Mouse (Mus musculus) ES-Bruce4 (cell line): ENCODE measurements around the gene Col9a1. TPM values are rescaled to one million over a fixed set of nuclear protein-coding genes. Genes with fewer than 3 reads are reported as not detected.

Experiments used
- H3K27ac ChIP-seq: 2 replicates; pipeline ENCODE4 v1.5.1; 2012; ENCODE audit warnings: low read length, inconsistent platforms; ENCODE audit not compliant: insufficient read depth
- H3K27me3 ChIP-seq: 2 replicates; pipeline ENCODE4 v1.6.1; 2012; ENCODE audit warnings: mild to moderate bottlenecking, low read length, inconsistent platforms; ENCODE audit not compliant: control insufficient read depth, poor library complexity, insufficient read depth, severe bottlenecking
- H3K36me3 ChIP-seq: 2 replicates; pipeline ENCODE4 v1.6.1; 2012; ENCODE audit warnings: inconsistent platforms, mild to moderate bottlenecking, low read length, moderate library complexity; ENCODE audit not compliant: control insufficient read depth, poor library complexity, insufficient read depth, severe bottlenecking
- H3K4me1 ChIP-seq: one replicate; pipeline ENCODE4 v1.8.1; 2011; ENCODE audit warnings: low read length; ENCODE audit not compliant: control insufficient read depth, insufficient read depth
- H3K4me3 ChIP-seq: 2 replicates; pipeline ENCODE4 v1.5.1; 2011; ENCODE audit warnings: low read depth, mild to moderate bottlenecking, low read length
- H3K9ac ChIP-seq: 2 replicates; pipeline ENCODE4 v1.6.1; 2012; ENCODE audit warnings: low read depth, mild to moderate bottlenecking, inconsistent platforms; ENCODE audit not compliant: poor library complexity, severe bottlenecking
- H3K9me3 ChIP-seq: replicated peaks from 2 replicates; pipeline ENCODE4 v1.6.1; 2012; ENCODE audit warnings: mild to moderate bottlenecking, low read length, inconsistent platforms; ENCODE audit not compliant: control insufficient read depth, poor library complexity, insufficient read depth, severe bottlenecking
- CTCF ChIP-seq: IDR thresholded peaks from one replicate; pipeline ENCODE4 v1.8.1; 2011; ENCODE audit warnings: low read depth, low read length
- EP300 ChIP-seq: IDR thresholded peaks from 2 replicates; pipeline ENCODE4 v1.6.1; 2011; ENCODE audit warnings: low read depth, low read length; ENCODE audit not compliant: insufficient read depth
- POLR2A ChIP-seq: IDR thresholded peaks from one replicate; pipeline ENCODE4 v1.8.1; 2011; ENCODE audit warnings: low read length; ENCODE audit not compliant: insufficient read depth
- polyA plus RNA-seq: library from polyadenylated mRNA; stranded (reverse); fragments of >200 nt; gene quantifications from 2 replicates; pipeline ENCODE4 v1.2.4, GENCODE M21; 2011; ENCODE audit warnings: low read depth; ENCODE audit not compliant: missing spikeins, insufficient read depth, insufficient read length

Col9a1 gene
- polyA plus RNA-seq, 1 experiment: not detected

DNA sequence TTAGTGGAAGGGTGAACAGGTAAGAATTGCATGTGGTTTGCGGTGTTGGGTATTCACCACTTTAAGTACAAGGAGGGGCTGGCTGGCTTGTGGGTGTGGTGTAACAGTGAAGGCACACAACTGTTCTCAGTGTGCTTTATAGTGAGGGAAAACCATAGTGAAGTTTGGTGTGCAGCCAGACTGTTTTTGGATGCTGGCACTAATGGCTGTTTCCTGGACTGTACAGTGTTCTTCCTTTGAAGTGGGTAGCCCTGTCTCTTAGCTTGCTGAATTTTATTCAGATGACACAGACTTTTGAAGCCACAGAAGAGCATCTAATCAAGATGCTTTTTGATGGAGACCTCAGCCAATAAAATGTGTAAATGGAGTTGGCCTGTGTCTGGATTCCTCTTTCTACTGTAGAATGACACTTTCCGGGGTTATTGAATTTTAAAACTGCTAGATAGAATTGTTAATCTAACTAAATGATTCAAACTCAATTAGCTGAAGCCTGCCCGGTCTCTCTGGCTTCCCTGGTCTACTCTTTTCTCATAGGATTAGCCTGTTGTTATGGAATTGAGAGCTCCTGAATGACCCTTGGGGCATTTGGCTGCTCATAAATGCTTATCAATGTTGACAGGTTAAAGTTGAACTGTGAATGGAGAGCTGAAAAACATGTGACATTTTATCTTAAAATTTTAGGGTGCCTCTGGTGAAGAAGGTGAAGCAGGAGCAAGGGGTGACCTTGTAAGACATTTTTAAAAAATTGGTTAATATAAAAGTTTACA lies 54.3 kb downstream of the Col9a1 start:
- H3K9me3 ChIP-seq: no peaks in the 10 kb centered on the region
- H3K4me1 ChIP-seq: no peaks in the 10 kb centered on the region
- H3K9ac ChIP-seq: no peak overlapping the region
- TF ChIP-seq EP300: no peak
- no peak for TF ChIP-seq CTCF
- no peak for TF ChIP-seq POLR2A
- no peaks in the 10 kb centered on the region for H3K36me3 ChIP-seq
- H3K4me3 ChIP-seq: no peak overlapping the region
- no peaks in the 10 kb centered on the region; the same call in none of the 2 replicates for H3K27me3 ChIP-seq
- no peak overlapping the region for H3K27ac ChIP-seq

DNA sequence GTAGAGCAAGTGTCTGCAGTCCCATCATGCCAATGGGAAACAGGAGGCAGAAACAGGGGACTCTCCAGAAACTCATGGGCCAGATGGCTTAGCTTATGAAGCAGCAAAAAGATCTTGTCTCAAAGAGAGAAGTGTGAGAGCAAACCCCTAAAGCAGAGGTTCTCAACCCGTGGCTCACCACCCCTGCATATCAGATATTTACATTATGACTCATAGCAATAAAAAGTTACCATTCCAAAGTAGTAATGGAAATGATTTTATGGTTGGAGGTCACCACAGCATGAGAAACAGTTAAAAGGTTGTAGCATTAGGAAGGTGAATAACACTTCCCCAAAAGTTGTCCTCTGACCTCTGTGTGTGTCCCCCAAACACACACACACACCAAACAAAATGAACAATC lies 58.9 kb downstream of the Col9a1 start:
- no peaks in the 10 kb centered on the region for H3K36me3 ChIP-seq
- H3K27me3 ChIP-seq: no peaks in the 10 kb centered on the region; the same call in 1 of the 2 replicates
- TF ChIP-seq POLR2A (no peak), EP300 (no peak)
- no peak overlapping the region for H3K9ac ChIP-seq
- H3K27ac ChIP-seq: no peak overlapping the region
- H3K9me3 ChIP-seq: no peaks in the 10 kb centered on the region
- no peaks in the 10 kb centered on the region for H3K4me1 ChIP-seq
- H3K4me3 ChIP-seq: no peak overlapping the region

DNA sequence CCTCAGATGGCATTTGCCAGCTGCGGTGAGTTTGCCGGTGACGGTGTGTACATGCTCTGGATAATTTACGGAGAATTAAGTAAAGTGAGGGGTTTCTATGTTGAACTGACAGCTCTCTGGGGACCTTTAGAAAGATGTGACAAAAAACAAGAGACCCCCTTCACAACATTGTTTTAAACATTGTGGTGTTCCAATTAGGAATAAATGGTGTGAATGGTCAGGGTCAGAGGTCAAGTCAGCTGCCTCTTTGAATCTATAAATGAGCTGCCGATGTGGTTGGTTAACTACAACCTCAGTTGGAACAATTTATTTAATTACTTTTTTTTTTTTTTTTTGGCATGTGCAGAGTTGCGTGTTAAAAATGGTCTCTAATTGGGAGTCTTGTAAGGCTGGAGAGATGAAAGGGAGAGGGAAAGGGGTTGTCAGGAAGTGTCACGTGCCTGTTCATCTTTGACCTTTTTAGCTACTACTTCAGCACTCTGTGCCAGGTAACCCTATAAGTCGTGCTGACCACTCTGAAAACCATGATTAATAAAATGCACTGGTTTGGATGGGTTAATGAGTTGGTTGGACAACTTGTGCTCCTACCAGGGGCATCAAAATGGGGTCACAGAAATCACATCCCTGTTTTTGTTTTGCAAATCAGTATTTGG lies 62.8 kb downstream of the Col9a1 start:
- Histone ChIP-seq H3K9me3 (no peaks in the 10 kb centered on the region; the same call in 1 of the 2 replicates), H3K27ac (no peak overlapping the region), H3K27me3 (no peaks in the 10 kb centered on the region), H3K4me1 (no peaks in the 10 kb centered on the region), H3K4me3 (no peak overlapping the region), H3K9ac (no peak overlapping the region), H3K36me3 (no peaks in the 10 kb centered on the region)
- TF ChIP-seq EP300 (no peak), CTCF (no peak), POLR2A (no peak)

DNA sequence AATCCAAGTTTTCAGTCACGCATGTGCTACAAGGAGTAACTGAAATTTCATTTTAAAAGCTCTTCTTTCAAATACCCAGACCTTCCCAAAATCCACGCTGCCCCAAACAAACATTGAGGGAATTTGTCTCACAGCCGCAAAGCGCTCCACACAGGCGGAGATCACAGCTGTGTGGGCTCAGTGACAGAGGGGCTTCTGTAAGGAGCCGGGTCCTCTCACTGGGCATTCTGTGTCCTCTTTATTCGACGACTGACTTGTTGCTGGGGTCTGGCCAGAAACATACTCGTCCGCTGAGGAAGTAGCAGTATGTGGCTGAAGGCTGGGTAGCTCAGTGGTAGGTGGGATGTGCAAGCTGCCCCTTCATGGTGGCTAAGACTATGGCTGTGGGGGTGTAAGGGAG lies 67.5 kb downstream of the Col9a1 start:
- H3K4me3 ChIP-seq: no peak overlapping the region
- H3K9me3 ChIP-seq: no peaks in the 10 kb centered on the region; the same call in 1 of the 2 replicates
- no peak overlapping the region for H3K9ac ChIP-seq
- no peaks in the 10 kb centered on the region for H3K36me3 ChIP-seq
- H3K27ac ChIP-seq: no peak overlapping the region
- H3K4me1 ChIP-seq: no peaks in the 10 kb centered on the region
- TF ChIP-seq POLR2A (no peak), CTCF (no peak), EP300 (no peak)
- H3K27me3 ChIP-seq: no peaks in the 10 kb centered on the region

DNA sequence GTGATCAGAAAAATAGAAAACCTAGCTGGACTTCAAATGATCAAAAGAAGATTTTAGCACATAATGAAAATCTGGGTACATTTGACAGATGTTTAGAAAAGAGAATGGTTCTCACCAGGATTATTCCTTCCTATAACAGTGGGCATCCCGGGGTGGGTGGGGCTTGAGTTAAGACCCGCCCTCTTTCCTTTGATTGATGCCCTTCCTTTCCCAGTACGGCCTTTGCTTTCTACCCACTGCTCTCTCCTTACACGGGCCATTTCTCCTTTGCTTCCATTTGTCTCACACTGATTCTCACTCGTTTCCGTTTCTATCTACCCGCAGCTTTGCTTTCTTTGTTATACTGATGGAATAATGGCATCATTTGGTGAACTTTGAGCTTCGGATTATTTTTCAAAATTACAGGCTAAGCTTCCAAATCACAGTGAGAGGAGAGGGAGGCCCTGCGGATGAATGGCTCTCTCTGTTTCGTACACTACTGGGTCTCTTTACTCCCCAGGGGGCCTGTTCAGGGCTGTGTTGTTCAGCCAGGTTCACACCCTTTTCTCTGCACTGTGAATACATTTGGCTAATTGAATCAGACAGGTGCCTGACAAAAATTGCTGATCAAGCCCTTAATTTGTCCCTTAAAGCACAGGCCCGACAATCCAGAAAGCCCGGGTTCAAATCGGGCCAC lies 68.4 kb downstream of the Col9a1 start:
- H3K9me3 ChIP-seq: no peaks in the 10 kb centered on the region; the same call in 1 of the 2 replicates
- no peak overlapping the region; the same call in 1 of the 2 replicates for H3K9ac ChIP-seq
- TF ChIP-seq EP300: no peak
- TF ChIP-seq POLR2A: no peak
- TF ChIP-seq CTCF: no peak
- H3K4me1 ChIP-seq: no peaks in the 10 kb centered on the region
- no peaks in the 10 kb centered on the region for H3K27me3 ChIP-seq
- H3K4me3 ChIP-seq: no peak overlapping the region
- H3K27ac ChIP-seq: no peak overlapping the region
- no peaks in the 10 kb centered on the region for H3K36me3 ChIP-seq
